Mouse (Mus musculus): Measurements from ENCODE around the gene Hoxc11.
A peak's percentile ranks its signal among the peaks of the same experiment; 100 is the strongest.

Gene Hoxc11

GRCm38 (mm10) chr15:102965892-102966775, 11.9 kb downstream of the Hoxc11 start:
- peak; percentile 62 for DNase-seq

GRCm38 (mm10) chr15:102966776-102967311, 12.6 kb downstream of the Hoxc11 start, which contains the start of gene Hoxc10:
Gene Hoxc10 (plus strand): TSS chr15:102966796.
- DNase-seq: no peak

- DNase-seq: no peak
These were observed 13.0 kb downstream of the Hoxc11 start, which contains the start of gene Hoxc5 for GRCm38 (mm10) chr15:102967312-102967510. Gene Hoxc5 (plus strand): TSS chr15:102967443.

- DNase-seq: no peak
These were observed 13.5 kb downstream of the Hoxc11 start for GRCm38 (mm10) chr15:102967511-102968397.

GRCm38 (mm10) chr15:102969296-102969695, 15.1 kb downstream of the Hoxc11 start:
- no peak for DNase-seq

- no peak for DNase-seq
These were observed 16.5 kb downstream of the Hoxc11 start for GRCm38 (mm10) chr15:102970740-102971139.

GRCm38 (mm10) chr15:102972254-102972653, 18.0 kb downstream of the Hoxc11 start:
- no peak for DNase-seq

GRCm38 (mm10) chr15:102972753-102973152, 18.5 kb downstream of the Hoxc11 start:
- DNase-seq: no peak

GRCm38 (mm10) chr15:102975034-102975433, 20.8 kb downstream of the Hoxc11 start:
- no peak for DNase-seq

- DNase-seq: no peak
These were observed 21.5 kb downstream of the Hoxc11 start for GRCm38 (mm10) chr15:102975688-102976111.

GRCm38 (mm10) chr15:102976171-102976570, 21.9 kb downstream of the Hoxc11 start, which contains the start of gene Hoxc9:
Gene Hoxc9 (plus strand): TSS chr15:102976439.
- no peak for DNase-seq

GRCm38 (mm10) chr15:102976631-102977422, 22.6 kb downstream of the Hoxc11 start:
- DNase-seq: no peak

- DNase-seq: no peak
These were observed 23.3 kb downstream of the Hoxc11 start for GRCm38 (mm10) chr15:102977423-102977974.

- DNase-seq: no peak
These were observed 24.6 kb downstream of the Hoxc11 start for GRCm38 (mm10) chr15:102978615-102979515.

- no peak for DNase-seq
These were observed 25.7 kb downstream of the Hoxc11 start for GRCm38 (mm10) chr15:102979936-102980335.

- no peak for DNase-seq
These were observed 26.1 kb downstream of the Hoxc11 start for GRCm38 (mm10) chr15:102980352-102980751.

- DNase-seq: no peak
These were observed 26.7 kb downstream of the Hoxc11 start for GRCm38 (mm10) chr15:102980912-102981311.

GRCm38 (mm10) chr15:102981379-102982288, 27.4 kb downstream of the Hoxc11 start:
- DNase-seq: no peak

- no peak for DNase-seq
These were observed 29.5 kb downstream of the Hoxc11 start for GRCm38 (mm10) chr15:102983716-102984115.

- no peak for DNase-seq
These were observed 30.3 kb downstream of the Hoxc11 start for GRCm38 (mm10) chr15:102984521-102984920.
